Comparison of ENCODE assay signal across 8 mouse cellular contexts in genomic region chr17:69416920-69417661, GRCm38 (mm10). TPM values are rescaled to one million over a fixed set of nuclear protein-coding genes. Genes with fewer than 3 reads are reported as not detected.
A peak's percentile ranks its signal among the peaks of the same experiment; 100 is the strongest.
DNase-seq lines count a peak whose midpoint lies in the region; ATAC-seq lines count a peak whose summit lies in the region.

No protein-coding gene starts in this region.

- peak; percentile 98 for DNase-seq in NIH3T3 (ENCODE audit: low read depth)
- DNase-seq in cerebellum, postnatal 10 days = peak; percentile 98 to 99
- DNase-seq in frontal cortex, postnatal 14 days (ENCODE audit: low spot score in 2 of 2) = peak; percentile 87 to 95
- DNase-seq in layer of hippocampus, postnatal 25 days (ENCODE audit: extremely low spot score in 1 of 2, low spot score in 1 of 2) = peak; percentile 97 to 99
- DNase-seq in lung, postnatal 25 days (ENCODE audit: low spot score) = peak; percentile 94
- peak; percentile 95 for DNase-seq in retina, embryonic 14.5 days (ENCODE audit: low spot score)
- peak; percentile 95 for DNase-seq in thymus, postnatal 4 days

- ATAC-seq in hindbrain, embryonic 13.5 days (ENCODE audit: low FRiP score) = peak; percentile 99

- H3K27ac ChIP-seq in hindbrain, embryonic 13.5 days = peak overlapping the region; percentile 97

- under 1% methylated on average over 56 of the region's 56 CpGs for WGBS in hindbrain, embryonic 13.5 days

- peaks cover 14% of the 10 kb centered on the region for H3K4me1 ChIP-seq in hindbrain, embryonic 13.5 days (replicated peaks)

- H3K4me2 ChIP-seq in hindbrain, embryonic 13.5 days = peak overlapping the region; percentile 67

- H3K36me3 ChIP-seq in hindbrain, embryonic 13.5 days = no peaks in the 10 kb centered on the region

- peak overlapping the region; percentile 77 for H3K4me3 ChIP-seq in hindbrain, embryonic 13.5 days

- H3K9me3 ChIP-seq in hindbrain, embryonic 13.5 days = no peaks in the 10 kb centered on the region

- peak overlapping the region; percentile 90 for H3K9ac ChIP-seq in hindbrain, embryonic 13.5 days

- H3K27me3 ChIP-seq in hindbrain, embryonic 13.5 days = no peaks in the 10 kb centered on the region

RNA-seq across cellular contexts. Expression of gene Akain1, which starts 22.0 kb away (rescaled TPM):
- 0.70 and 0.96 TPM in 2 replicates for polyA plus RNA-seq in hindbrain, embryonic 13.5 days (2015; fragmentation: Nextera tagmentation; extraction: Ambion mirVana)
- total RNA-seq in layer of hippocampus, postnatal 25 days (2021) = 10 to 100 TPM; 12.1 to 15.2 TPM

RNA-seq across cellular contexts. Expression of gene Zbtb14, which starts 34.2 kb away (rescaled TPM):
- 32.9 and 33.3 TPM in 2 replicates for polyA plus RNA-seq in hindbrain, embryonic 13.5 days (2015; fragmentation: Nextera tagmentation; extraction: Ambion mirVana)
- total RNA-seq in layer of hippocampus, postnatal 25 days (2021) = 10 to 100 TPM; 21.2 to 21.3 TPM

Comparison
In these comparisons a context has a peak if more than half of its experiments do, and no peak if none do; other contexts are left out.
1. Peak in every context shown above with its lines: DNase-seq, ATAC-seq, H3K4me3 ChIP-seq and H3K27ac ChIP-seq.